14 mouse cellular contexts compared by ENCODE assay signal in genomic region chr11:32662082-32662656, GRCm38 (mm10). TPM values are rescaled to one million over a fixed set of nuclear protein-coding genes. Genes with fewer than 3 reads are reported as not detected.
A peak's percentile ranks its signal among the peaks of the same experiment; 100 is the strongest.
DNase-seq lines count a peak whose midpoint lies in the region; ATAC-seq and TF ChIP-seq lines count a peak whose summit lies in the region.
"Had no signal": no experiment of that assay in that cellular context is flagged by ENCODE, and none has a peak within 500 bp of the region (broad histone marks: within the 10 kb centered on the region; RNA-seq: fewer than 3 reads in every experiment).

No protein-coding gene starts in this region.

- no peaks in the 10 kb centered on the region; the same call in none of the 2 replicates for H3K4me1 ChIP-seq in hindbrain, embryonic 16.5 days (ENCODE audit: control insufficient read depth, insufficient read depth, low read depth, low read length)
- H3K4me1 ChIP-seq in hindbrain, postnatal 0 days (ENCODE audit: insufficient read depth, low read length) = peaks cover 4% of the 10 kb centered on the region; the same call in 1 of the 2 replicates
- peaks cover 75% of the 10 kb centered on the region for H3K4me1 ChIP-seq in megakaryocyte, embryonic 14.5 days
- H3K4me1 ChIP-seq in bone marrow macrophage, adult 2 months (ENCODE audit: control insufficient read depth, insufficient read depth, low read length) = peaks cover 48% of the 10 kb centered on the region

- no peaks in the 10 kb centered on the region for H3K27me3 ChIP-seq in hindbrain, embryonic 16.5 days (replicated peaks; ENCODE audit: control insufficient read depth, insufficient read depth, low read length)
- H3K27me3 ChIP-seq in hindbrain, postnatal 0 days (ENCODE audit: insufficient read depth, low read length) = no peaks in the 10 kb centered on the region
- no peaks in the 10 kb centered on the region for H3K27me3 ChIP-seq in megakaryocyte, embryonic 14.5 days (replicated peaks)
- H3K27me3 ChIP-seq: limb, embryonic 12.5 days; Patski had no signal

- TF ChIP-seq CTCF in hindbrain, postnatal 0 days (IDR thresholded peaks at IDR 0.05; ENCODE audit: low read depth) = no peak
- no peak for TF ChIP-seq CTCF in bone marrow macrophage, adult 2 months (IDR thresholded peaks at IDR 0.05; ENCODE audit: low read depth, low read length)

- H3K9ac ChIP-seq in hindbrain, embryonic 16.5 days (ENCODE audit: low read depth, low read length) = no peak overlapping the region
- no peak overlapping the region for H3K9ac ChIP-seq in hindbrain, postnatal 0 days (replicated peaks; ENCODE audit: low read length)
- H3K9ac ChIP-seq: limb, embryonic 12.5 days; lung, embryonic 14.5 days had no signal

- no peaks in the 10 kb centered on the region for H3K9me3 ChIP-seq in hindbrain, embryonic 16.5 days (ENCODE audit: control insufficient read depth, low read length)
- H3K9me3 ChIP-seq in hindbrain, postnatal 0 days (ENCODE audit: low read length) = no peaks in the 10 kb centered on the region
- no peaks in the 10 kb centered on the region for H3K9me3 ChIP-seq in megakaryocyte, embryonic 14.5 days
- H3K9me3 ChIP-seq: limb, embryonic 12.5 days had no signal

- H3K4me3 ChIP-seq in hindbrain, embryonic 16.5 days (ENCODE audit: low read length) = no peak overlapping the region
- no peak overlapping the region for H3K4me3 ChIP-seq in hindbrain, postnatal 0 days (ENCODE audit: low read length)
- H3K4me3 ChIP-seq in megakaryocyte, embryonic 14.5 days (replicated peaks) = peak overlapping the region; percentile 83
- H3K4me3 ChIP-seq in bone marrow macrophage, adult 2 months (ENCODE audit: insufficient read depth, low read length) = no peak overlapping the region
- H3K4me3 ChIP-seq: limb, embryonic 12.5 days had no signal

- no peak for ATAC-seq in hindbrain, embryonic 16.5 days
- ATAC-seq in hindbrain, postnatal 0 days = no peak
- no peak for ATAC-seq in megakaryocyte, adult 5-6 weeks (ENCODE audit: poor library complexity, severe bottlenecking)
- ATAC-seq: intestine, embryonic 16.5 days; Patski had no signal

- TF ChIP-seq POLR2A in bone marrow macrophage, adult 2 months (IDR thresholded peaks at IDR 0.05; ENCODE audit: borderline replicate concordance, low read depth, low read length) = no peak

- H3K4me2 ChIP-seq in hindbrain, embryonic 16.5 days (ENCODE audit: low read length) = no peak overlapping the region
- no peak overlapping the region for H3K4me2 ChIP-seq in hindbrain, postnatal 0 days (ENCODE audit: low read depth, low read length)
- H3K4me2 ChIP-seq: heart, embryonic 11.5 days; limb, embryonic 12.5 days; lung, embryonic 14.5 days had no signal

- no peak for DNase-seq in hindbrain, postnatal 0 days (ENCODE audit: low spot score)
- peak; percentile 73 for DNase-seq in telencephalon, adult 2 months (ENCODE audit: low read depth, low spot score)
- no peak for DNase-seq in retina, postnatal 1 day
- DNase-seq: cerebellum, adult 8-10 months; kidney, postnatal 10 days; lung, embryonic 14.5 days had no signal

- H3K27ac ChIP-seq in hindbrain, embryonic 16.5 days (ENCODE audit: low read depth, low read length) = 0 out of 2 replicates have a peak overlapping the region, but pooled peaks have one; percentile 16
- H3K27ac ChIP-seq in hindbrain, postnatal 0 days = no peak overlapping the region
- 0 out of 2 replicates have a peak overlapping the region, but pooled peaks have one; percentile 29 for H3K27ac ChIP-seq in bone marrow macrophage, adult 2 months (ENCODE audit: insufficient read depth, low read depth, low read length)
- H3K27ac ChIP-seq: limb, embryonic 12.5 days had no signal

- WGBS in hindbrain, embryonic 16.5 days = 94% methylated on average over 1 of the region's 1 CpGs
- 91% methylated on average over 1 of the region's 1 CpGs for WGBS in hindbrain, postnatal 0 days

- H3K36me3 ChIP-seq in hindbrain, embryonic 16.5 days (ENCODE audit: control insufficient read depth, insufficient read depth, low read length) = no peaks in the 10 kb centered on the region
- no peaks in the 10 kb centered on the region for H3K36me3 ChIP-seq in hindbrain, postnatal 0 days (ENCODE audit: insufficient read depth, low read length)
- peaks cover 35% of the 10 kb centered on the region for H3K36me3 ChIP-seq in megakaryocyte, embryonic 14.5 days (replicated peaks; ENCODE audit: low read length)
- H3K36me3 ChIP-seq: limb, embryonic 12.5 days had no signal

RNA-seq across cellular contexts. Expression of gene Fbxw11, which starts 19.6 kb away (rescaled TPM):
- 106 and 121 TPM in 2 replicates for polyA plus RNA-seq in hindbrain, embryonic 16.5 days (2015; fragmentation: Nextera tagmentation; extraction: Ambion mirVana)
- 149 and 343 TPM in 2 replicates for total RNA-seq in hindbrain, postnatal 0 days (2014; rRNA removed)
- 93.6 and 95.4 TPM in 2 replicates for polyA plus RNA-seq in hindbrain, postnatal 0 days (2015; fragmentation: Nextera tagmentation; extraction: Ambion mirVana)
- 2.9 and 13.1 TPM in 2 replicates for polyA plus RNA-seq in megakaryocyte, embryonic 14.5 days (2012; ENCODE audit: insufficient read depth, low replicate concordance)
- 30.0 and 30.4 TPM in 2 replicates for total RNA-seq in megakaryocyte, adult 5-6 weeks (2015)
- total RNA-seq in megakaryocyte, adult 5-6 weeks (2017) = 47.0 and 52.8 TPM in 2 replicates
- polyA plus RNA-seq in bone marrow macrophage, adult 2 months (2012; ENCODE audit: insufficient read depth, insufficient read length, missing spikeins) = 44.3 and 47.9 TPM in 2 replicates
